Mouse (Mus musculus): ENCODE results near the gene Slc16a13. TPM values are rescaled to one million over a fixed set of nuclear protein-coding genes. Genes with fewer than 3 reads are reported as not detected.
A peak's percentile ranks its signal among the peaks of the same experiment; 100 is the strongest.

The Slc16a13 gene
- polyA plus RNA-seq, 1 experiment from 2014 or later: 13.6 TPM

GRCm38 (mm10) chr11:70227661-70228245, 6.9 kb upstream of the Slc16a13 start:
- Histone ChIP-seq H3K9ac (ENCODE audit: low read length) (no peak overlapping the region), H3K27me3 (replicated peaks; ENCODE audit: control insufficient read depth, insufficient read depth, low read length) (peaks cover 57% of the 10 kb centered on the region), H3K4me1 (replicated peaks; ENCODE audit: control insufficient read depth, insufficient read depth, low read length) (0 out of 2 replicates have a peak, but pooled peaks cover 18% of the 10 kb centered on the region), H3K9me3 (ENCODE audit: control insufficient read depth, low read length) (no peaks in the 10 kb centered on the region), H3K36me3 (ENCODE audit: control insufficient read depth, insufficient read depth, low read length) (no peaks in the 10 kb centered on the region), H3K4me3 (ENCODE audit: low read depth, low read length) (peak overlapping the region; percentile 26; the same call in 1 of the 2 replicates), H3K27ac (ENCODE audit: low read depth) (no peak overlapping the region), H3K4me2 (ENCODE audit: low read length) (peak overlapping the region; percentile 50)
- WGBS: 82% methylated on average over 4 of the region's 4 CpGs
- DNase-seq (ENCODE audit: low spot score) (no peak), ATAC-seq (replicated peaks; ENCODE audit: low FRiP score, low TSS enrichment, low read depth) (no peak)

- no peak overlapping the region for H3K9ac ChIP-seq (ENCODE audit: low read length)
- DNase-seq (ENCODE audit: low spot score): no peak
- no peaks in the 10 kb centered on the region for H3K36me3 ChIP-seq (ENCODE audit: control insufficient read depth, insufficient read depth, low read length)
- 35% methylated on average over 5 of the region's 5 CpGs for WGBS
- no peak for ATAC-seq (replicated peaks; ENCODE audit: low FRiP score, low TSS enrichment, low read depth)
- peaks cover 57% of the 10 kb centered on the region for H3K27me3 ChIP-seq (replicated peaks; ENCODE audit: control insufficient read depth, insufficient read depth, low read length)
- peak overlapping the region; percentile 26 for H3K4me3 ChIP-seq (ENCODE audit: low read depth, low read length)
- H3K9me3 ChIP-seq (ENCODE audit: control insufficient read depth, low read length): no peaks in the 10 kb centered on the region
- H3K4me1 ChIP-seq (replicated peaks; ENCODE audit: control insufficient read depth, insufficient read depth, low read length): 0 out of 2 replicates have a peak, but pooled peaks cover 13% of the 10 kb centered on the region
- peak overlapping the region; percentile 50 for H3K4me2 ChIP-seq (ENCODE audit: low read length)
- H3K27ac ChIP-seq (ENCODE audit: low read depth): no peak overlapping the region
Observed at GRCm38 (mm10) chr11:70227126-70227525, 6.3 kb upstream of the Slc16a13 start.

- Histone ChIP-seq H3K27ac (ENCODE audit: low read depth) (no peak overlapping the region), H3K4me3 (ENCODE audit: low read depth, low read length) (peak overlapping the region; percentile 26), H3K9ac (ENCODE audit: low read length) (no peak overlapping the region), H3K36me3 (ENCODE audit: control insufficient read depth, insufficient read depth, low read length) (no peaks in the 10 kb centered on the region), H3K4me2 (ENCODE audit: low read length) (peak overlapping the region; percentile 50), H3K4me1 (replicated peaks; ENCODE audit: control insufficient read depth, insufficient read depth, low read length) (0 out of 2 replicates have a peak, but pooled peaks cover 13% of the 10 kb centered on the region), H3K9me3 (ENCODE audit: control insufficient read depth, low read length) (no peaks in the 10 kb centered on the region), H3K27me3 (replicated peaks; ENCODE audit: control insufficient read depth, insufficient read depth, low read length) (peaks cover 57% of the 10 kb centered on the region)
- WGBS: 6% methylated on average over 18 of the region's 18 CpGs
- DNase-seq (ENCODE audit: low spot score) (peak; percentile 74), ATAC-seq (replicated peaks; ENCODE audit: low FRiP score, low TSS enrichment, low read depth) (peak; percentile 49)
Observed at GRCm38 (mm10) chr11:70226602-70226890, 5.7 kb upstream of the Slc16a13 start.

GRCm38 (mm10) chr11:70225798-70226601, 5.1 kb upstream of the Slc16a13 start:
- no peaks in the 10 kb centered on the region for H3K36me3 ChIP-seq (ENCODE audit: control insufficient read depth, insufficient read depth, low read length)
- H3K4me2 ChIP-seq (ENCODE audit: low read length): peak overlapping the region; percentile 50
- H3K27me3 ChIP-seq (replicated peaks; ENCODE audit: control insufficient read depth, insufficient read depth, low read length): peaks cover 57% of the 10 kb centered on the region
- H3K9ac ChIP-seq (ENCODE audit: low read length): peak overlapping the region; percentile 20; the same call in 1 of the 2 replicates
- WGBS: 19% methylated on average over 27 of the region's 27 CpGs
- 0 out of 2 replicates have a peak, but pooled peaks cover 13% of the 10 kb centered on the region for H3K4me1 ChIP-seq (replicated peaks; ENCODE audit: control insufficient read depth, insufficient read depth, low read length)
- H3K27ac ChIP-seq (ENCODE audit: low read depth): no peak overlapping the region
- DNase-seq (ENCODE audit: low spot score) (no peak), ATAC-seq (replicated peaks; ENCODE audit: low FRiP score, low TSS enrichment, low read depth) (peak; percentile 1; the same call in 1 of the 2 replicates)
- H3K9me3 ChIP-seq (ENCODE audit: control insufficient read depth, low read length): no peaks in the 10 kb centered on the region
- H3K4me3 ChIP-seq (ENCODE audit: low read depth, low read length): peak overlapping the region; percentile 26

- DNase-seq (ENCODE audit: low spot score) (no peak), ATAC-seq (replicated peaks; ENCODE audit: low FRiP score, low TSS enrichment, low read depth) (no peak)
- Histone ChIP-seq H3K27ac (ENCODE audit: low read depth) (peak overlapping the region; percentile 17), H3K9me3 (ENCODE audit: control insufficient read depth, low read length) (no peaks in the 10 kb centered on the region), H3K27me3 (replicated peaks; ENCODE audit: control insufficient read depth, insufficient read depth, low read length) (peaks cover 43% of the 10 kb centered on the region), H3K36me3 (ENCODE audit: control insufficient read depth, insufficient read depth, low read length) (no peaks in the 10 kb centered on the region), H3K4me3 (ENCODE audit: low read depth, low read length) (no peak overlapping the region), H3K4me1 (replicated peaks; ENCODE audit: control insufficient read depth, insufficient read depth, low read length) (peaks cover 8% of the 10 kb centered on the region; the same call in 1 of the 2 replicates), H3K9ac (ENCODE audit: low read length) (no peak overlapping the region), H3K4me2 (ENCODE audit: low read length) (no peak overlapping the region)
- 84% methylated on average over 9 of the region's 9 CpGs for WGBS
Observed at GRCm38 (mm10) chr11:70223724-70224123, 2.9 kb upstream of the Slc16a13 start.

- Histone ChIP-seq H3K4me3 (ENCODE audit: low read depth, low read length) (peak overlapping the region; percentile 55), H3K4me1 (replicated peaks; ENCODE audit: control insufficient read depth, insufficient read depth, low read length) (peaks cover 5% of the 10 kb centered on the region; the same call in 1 of the 2 replicates), H3K27me3 (replicated peaks; ENCODE audit: control insufficient read depth, insufficient read depth, low read length) (peaks cover 26% of the 10 kb centered on the region), H3K9me3 (ENCODE audit: control insufficient read depth, low read length) (no peaks in the 10 kb centered on the region), H3K9ac (ENCODE audit: low read length) (peak overlapping the region; percentile 64), H3K4me2 (ENCODE audit: low read length) (peak overlapping the region; percentile 96), H3K27ac (ENCODE audit: low read depth) (peak overlapping the region; percentile 87), H3K36me3 (ENCODE audit: control insufficient read depth, insufficient read depth, low read length) (peaks cover 8% of the 10 kb centered on the region; the same call in 1 of the 2 replicates)
- DNase-seq (ENCODE audit: low spot score): peak; percentile 66
- no peak; the same call in 1 of the 2 replicates for ATAC-seq (replicated peaks; ENCODE audit: low FRiP score, low TSS enrichment, low read depth)
- WGBS: 7% methylated on average over 14 of the region's 14 CpGs
Observed at GRCm38 (mm10) chr11:70221603-70222500, 988 bp upstream of the Slc16a13 start.

- Histone ChIP-seq H3K27me3 (replicated peaks; ENCODE audit: control insufficient read depth, insufficient read depth, low read length) (peaks cover 26% of the 10 kb centered on the region), H3K4me2 (ENCODE audit: low read length) (peak overlapping the region; percentile 96), H3K4me1 (replicated peaks; ENCODE audit: control insufficient read depth, insufficient read depth, low read length) (peaks cover 5% of the 10 kb centered on the region; the same call in 1 of the 2 replicates), H3K27ac (ENCODE audit: low read depth) (peak overlapping the region; percentile 87), H3K4me3 (ENCODE audit: low read depth, low read length) (peak overlapping the region; percentile 55), H3K9me3 (ENCODE audit: control insufficient read depth, low read length) (no peaks in the 10 kb centered on the region), H3K9ac (ENCODE audit: low read length) (peak overlapping the region; percentile 64), H3K36me3 (ENCODE audit: control insufficient read depth, insufficient read depth, low read length) (peaks cover 13% of the 10 kb centered on the region; the same call in 1 of the 2 replicates)
- ATAC-seq (replicated peaks; ENCODE audit: low FRiP score, low TSS enrichment, low read depth) (no peak), DNase-seq (ENCODE audit: low spot score) (no peak)
- 3% methylated on average over 24 of the region's 24 CpGs for WGBS
Observed at GRCm38 (mm10) chr11:70220323-70220722, 541 bp downstream of the Slc16a13 start.

- Histone ChIP-seq H3K4me1 (replicated peaks; ENCODE audit: control insufficient read depth, insufficient read depth, low read length) (peaks cover 5% of the 10 kb centered on the region; the same call in 1 of the 2 replicates), H3K36me3 (ENCODE audit: control insufficient read depth, insufficient read depth, low read length) (peaks cover 13% of the 10 kb centered on the region; the same call in 1 of the 2 replicates), H3K9me3 (ENCODE audit: control insufficient read depth, low read length) (no peaks in the 10 kb centered on the region), H3K27ac (ENCODE audit: low read depth) (peak overlapping the region; percentile 87; the same call in 1 of the 2 replicates), H3K9ac (ENCODE audit: low read length) (peak overlapping the region; percentile 64), H3K4me2 (ENCODE audit: low read length) (peak overlapping the region; percentile 96), H3K27me3 (replicated peaks; ENCODE audit: control insufficient read depth, insufficient read depth, low read length) (peaks cover 26% of the 10 kb centered on the region), H3K4me3 (ENCODE audit: low read depth, low read length) (peak overlapping the region; percentile 55)
- WGBS: 62% methylated on average over 7 of the region's 7 CpGs
- DNase-seq (ENCODE audit: low spot score) (no peak), ATAC-seq (replicated peaks; ENCODE audit: low FRiP score, low TSS enrichment, low read depth) (no peak)
Observed at GRCm38 (mm10) chr11:70219873-70220272, 991 bp downstream of the Slc16a13 start.

Data from intestine, embryonic 14.5 days (tissue).